Mouse (Mus musculus) erythroblast, embryonic 14.5 days (primary cell): ENCODE data around the gene Lrch1.

ENCODE experiments used
- GATA1 ChIP-seq: IDR thresholded peaks from 2 replicates; pipeline ENCODE4 v1.6.1; 2012; ENCODE audit warnings: low read length, inconsistent platforms, mixed read lengths
- TAL1 ChIP-seq: IDR thresholded peaks from 3 replicates; pipeline ENCODE4 v1.6.1; 2012; ENCODE audit warnings: low read length, inconsistent platforms, mixed read lengths

DNA sequence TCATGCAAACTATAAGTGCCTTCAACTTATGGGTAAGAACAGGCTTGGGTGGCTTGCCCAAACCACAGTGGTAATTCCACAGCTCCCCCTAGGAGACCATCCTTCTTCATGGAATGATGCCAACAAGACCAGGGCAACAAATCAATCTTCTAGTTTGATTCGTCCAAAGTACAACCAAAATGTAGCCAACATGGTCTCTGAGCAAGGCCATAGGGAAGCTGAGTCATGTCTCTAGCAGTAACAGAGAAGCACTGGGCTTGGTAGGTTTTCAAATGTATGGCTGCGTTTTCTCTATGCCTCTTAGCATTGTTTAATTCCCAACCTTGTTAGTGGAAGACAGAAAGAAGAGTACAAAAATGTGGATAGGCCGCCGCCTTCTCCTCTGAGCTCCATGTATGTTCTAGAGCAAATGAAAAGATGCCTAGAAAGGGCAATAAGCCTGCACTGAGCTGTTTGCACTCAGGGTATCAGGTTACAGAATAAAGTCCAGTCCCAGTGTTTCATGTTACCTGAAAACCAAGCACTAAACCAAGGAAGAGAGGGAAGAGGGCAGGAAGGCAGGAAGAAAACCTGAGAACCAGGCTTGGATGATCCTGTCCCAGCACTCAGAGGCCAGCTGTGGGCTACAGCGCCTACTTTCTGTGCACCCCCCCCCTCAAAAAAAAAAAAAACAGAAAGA is 82.7 kb downstream of the Lrch1 start:
- TF ChIP-seq TAL1 (no peak), GATA1 (no peak)
